Mouse (Mus musculus): ENCODE results near the gene Ccdc184. TPM values are rescaled to one million over a fixed set of nuclear protein-coding genes. Genes with fewer than 3 reads are reported as not detected.
A peak's percentile ranks its signal among the peaks of the same experiment; 100 is the strongest.

Ccdc184 gene
- polyA plus RNA-seq, 1 experiment from 2014 or later = not detected

GRCm38 (mm10) chr15:98145559-98146181 is 21.3 kb upstream of the Ccdc184 start:
- WGBS (ENCODE audit: missing documents) = 2% methylated on average over 38 of the region's 38 CpGs
- peak overlapping the region; percentile 48 for H3K27ac ChIP-seq

DNA sequence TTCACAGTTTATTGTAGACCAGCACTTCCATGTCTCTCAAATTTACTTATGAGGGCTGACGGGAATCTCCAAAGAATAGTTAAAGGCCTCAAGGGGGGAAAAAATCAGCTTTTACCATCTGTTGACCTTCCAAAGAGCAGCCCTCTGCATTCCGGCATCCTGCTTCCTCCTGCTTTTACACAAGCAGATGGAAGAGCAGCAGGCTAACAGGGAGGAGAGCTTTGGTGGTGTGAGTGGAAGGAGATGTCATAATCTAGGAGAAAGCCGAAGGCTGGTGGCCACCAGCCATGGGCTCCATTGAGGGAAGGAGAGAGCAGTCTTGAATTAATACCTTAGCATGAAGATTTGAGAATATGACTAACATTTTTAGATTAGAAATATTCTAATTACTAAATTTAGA is 18.6 kb upstream of the Ccdc184 start:
- H3K36me3 ChIP-seq (ENCODE audit: inconsistent target) = no peaks in the 10 kb centered on the region
- no peak overlapping the region for H3K4me3 ChIP-seq (ENCODE audit: inconsistent target)
- no peak overlapping the region for H3K27ac ChIP-seq
- whole genome bisulfite sequencing (ENCODE audit: missing documents) = 94% methylated on average over 3 of the region's 3 CpGs
- peaks cover 18% of the 10 kb centered on the region for H3K79me2 ChIP-seq (ENCODE audit: inconsistent target)

More at GRCm38 (mm10) chr15:98145559-98146181, 21.3 kb upstream of the Ccdc184 start:
- Histone ChIP-seq H3K4me3 (ENCODE audit: inconsistent target) (peak overlapping the region; percentile 64; the same call in 1 of the 2 replicates), H3K36me3 (ENCODE audit: inconsistent target) (peaks cover 13% of the 10 kb centered on the region), H3K79me2 (ENCODE audit: inconsistent target) (peaks cover 31% of the 10 kb centered on the region)

GRCm38 (mm10) chr15:98149166-98149602 is 17.8 kb upstream of the Ccdc184 start:
- 80% methylated on average over 10 of the region's 10 CpGs for WGBS (ENCODE audit: missing documents)
- H3K4me3 ChIP-seq (ENCODE audit: inconsistent target) = no peak overlapping the region
- H3K27ac ChIP-seq = no peak overlapping the region
- H3K79me2 ChIP-seq (ENCODE audit: inconsistent target) = peaks cover 9% of the 10 kb centered on the region
- no peaks in the 10 kb centered on the region for H3K36me3 ChIP-seq (ENCODE audit: inconsistent target)

GRCm38 (mm10) chr15:98152916-98153315 is 14.0 kb upstream of the Ccdc184 start:
- H3K4me3 ChIP-seq (ENCODE audit: inconsistent target) = no peak overlapping the region
- H3K27ac ChIP-seq = no peak overlapping the region
- no peaks in the 10 kb centered on the region for H3K36me3 ChIP-seq (ENCODE audit: inconsistent target)
- no peaks in the 10 kb centered on the region for H3K79me2 ChIP-seq (ENCODE audit: inconsistent target)
- WGBS (ENCODE audit: missing documents) = 82% methylated on average over 7 of the region's 7 CpGs

DNA sequence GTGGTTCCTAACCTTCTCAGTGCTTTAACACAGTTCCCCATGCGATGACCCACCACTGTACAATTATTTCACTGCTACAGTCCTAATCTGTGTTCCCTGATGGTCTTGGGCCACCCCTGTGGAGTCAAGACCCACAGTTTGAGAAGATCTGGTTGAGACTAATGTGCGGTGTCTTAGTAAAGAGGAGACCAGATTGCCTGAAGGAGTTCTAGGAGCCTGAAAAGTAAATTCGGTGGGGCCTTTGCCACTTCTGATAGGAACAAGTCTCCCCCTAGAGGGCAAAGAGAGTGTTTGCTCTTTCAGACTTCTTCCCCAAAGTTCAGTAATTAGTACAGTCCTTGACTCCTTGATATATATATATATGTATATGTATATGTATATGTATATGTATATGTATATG is 13.3 kb upstream of the Ccdc184 start:
- no peaks in the 10 kb centered on the region for H3K36me3 ChIP-seq (ENCODE audit: inconsistent target)
- H3K27ac ChIP-seq = no peak overlapping the region
- WGBS (ENCODE audit: missing documents) = 39% methylated on average over 3 of the region's 3 CpGs
- H3K79me2 ChIP-seq (ENCODE audit: inconsistent target) = no peaks in the 10 kb centered on the region
- no peak overlapping the region for H3K4me3 ChIP-seq (ENCODE audit: inconsistent target)

DNA sequence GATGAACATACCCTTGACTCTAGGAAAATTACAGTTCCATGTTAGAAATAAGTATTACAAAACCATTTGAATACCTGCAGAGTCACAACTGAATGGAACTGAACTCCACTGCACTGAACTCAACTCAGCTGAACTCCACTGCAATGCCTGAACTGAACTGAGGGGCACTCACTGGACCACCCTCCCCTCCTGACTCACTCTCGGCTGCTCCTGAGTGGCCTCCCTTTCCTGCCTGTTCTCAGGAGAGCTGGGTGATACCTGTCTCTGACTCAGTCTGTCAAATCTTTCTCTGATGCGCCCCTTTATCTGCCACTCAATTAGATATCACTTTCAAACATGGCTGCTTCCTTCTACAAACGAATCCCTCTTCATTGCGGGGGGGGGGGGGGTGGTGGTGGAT is 12.8 kb upstream of the Ccdc184 start:
- H3K4me3 ChIP-seq (ENCODE audit: inconsistent target) = no peak overlapping the region

GRCm38 (mm10) chr15:98154631-98155030 is 12.3 kb upstream of the Ccdc184 start:
- Histone ChIP-seq H3K4me3 (ENCODE audit: inconsistent target) (no peak overlapping the region), H3K27ac (no peak overlapping the region)
- 88% methylated on average over 3 of the region's 3 CpGs for WGBS (ENCODE audit: missing documents)

More for the DNA sequence above, 12.8 kb upstream of the Ccdc184 start:
- Histone ChIP-seq H3K27ac (no peak overlapping the region), H3K36me3 (ENCODE audit: inconsistent target) (no peaks in the 10 kb centered on the region), H3K79me2 (ENCODE audit: inconsistent target) (no peaks in the 10 kb centered on the region)
- 79% methylated on average over 4 of the region's 4 CpGs for WGBS (ENCODE audit: missing documents)

DNA sequence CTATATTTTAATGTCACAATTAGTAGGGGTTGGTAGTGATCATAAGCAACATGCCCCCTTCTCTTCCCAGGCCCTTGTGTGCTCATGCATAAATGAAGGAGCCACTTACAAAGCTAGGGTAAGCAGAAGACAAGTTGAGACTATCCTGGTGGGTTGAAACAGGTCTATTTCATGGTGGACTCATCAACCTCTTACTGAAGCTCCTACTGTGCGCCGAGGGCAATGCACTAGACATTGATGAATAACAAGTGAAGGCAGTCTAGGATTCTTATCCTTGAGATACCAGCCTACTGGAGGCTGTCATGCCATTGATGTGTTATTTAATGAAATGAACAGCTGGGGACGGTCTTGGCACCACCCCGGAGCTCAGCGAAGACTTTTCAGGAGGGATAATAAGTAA is 11.7 kb upstream of the Ccdc184 start:
- 99% methylated on average over 5 of the region's 5 CpGs for WGBS (ENCODE audit: missing documents)
- H3K4me3 ChIP-seq (ENCODE audit: inconsistent target) = no peak overlapping the region
- no peaks in the 10 kb centered on the region for H3K36me3 ChIP-seq (ENCODE audit: inconsistent target)

More at GRCm38 (mm10) chr15:98154631-98155030, 12.3 kb upstream of the Ccdc184 start:
- Histone ChIP-seq H3K36me3 (ENCODE audit: inconsistent target) (no peaks in the 10 kb centered on the region), H3K79me2 (ENCODE audit: inconsistent target) (no peaks in the 10 kb centered on the region)

DNA sequence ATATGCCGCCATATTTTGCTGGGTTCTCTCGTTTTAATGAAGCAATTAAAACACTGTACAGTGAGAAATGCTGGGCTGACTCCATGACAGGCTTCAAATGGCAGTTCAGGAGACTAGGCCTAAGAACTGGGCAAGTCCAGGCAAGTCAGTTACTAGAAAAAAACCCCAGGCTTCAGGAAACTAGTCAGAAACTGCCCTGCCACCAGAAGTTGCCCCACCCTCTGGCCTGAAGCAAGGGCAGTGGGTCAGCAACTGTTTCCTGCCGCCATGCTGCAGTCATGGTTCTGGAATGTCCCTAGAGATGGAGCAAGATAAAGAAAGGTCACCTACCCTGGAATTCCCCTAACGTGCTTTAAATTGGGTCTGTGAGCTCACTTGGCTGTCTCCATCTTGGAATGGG is 11.0 kb upstream of the Ccdc184 start:
- H3K27ac ChIP-seq = no peak overlapping the region
- 96% methylated on average over 4 of the region's 4 CpGs for WGBS (ENCODE audit: missing documents)
- no peaks in the 10 kb centered on the region for H3K79me2 ChIP-seq (ENCODE audit: inconsistent target)
- no peak overlapping the region for H3K4me3 ChIP-seq (ENCODE audit: inconsistent target)
- no peaks in the 10 kb centered on the region for H3K36me3 ChIP-seq (ENCODE audit: inconsistent target)

More for the DNA sequence above, 11.7 kb upstream of the Ccdc184 start:
- Histone ChIP-seq H3K27ac (no peak overlapping the region), H3K79me2 (ENCODE audit: inconsistent target) (no peaks in the 10 kb centered on the region)

- no peaks in the 10 kb centered on the region for H3K36me3 ChIP-seq (ENCODE audit: inconsistent target)
- H3K79me2 ChIP-seq (ENCODE audit: inconsistent target) = no peaks in the 10 kb centered on the region
- H3K27ac ChIP-seq = no peak overlapping the region
- WGBS (ENCODE audit: missing documents) = 79% methylated on average over 1 of the region's 1 CpGs
- H3K4me3 ChIP-seq (ENCODE audit: inconsistent target) = no peak overlapping the region
Observed at GRCm38 (mm10) chr15:98157253-98157652, 9.7 kb upstream of the Ccdc184 start.

DNA sequence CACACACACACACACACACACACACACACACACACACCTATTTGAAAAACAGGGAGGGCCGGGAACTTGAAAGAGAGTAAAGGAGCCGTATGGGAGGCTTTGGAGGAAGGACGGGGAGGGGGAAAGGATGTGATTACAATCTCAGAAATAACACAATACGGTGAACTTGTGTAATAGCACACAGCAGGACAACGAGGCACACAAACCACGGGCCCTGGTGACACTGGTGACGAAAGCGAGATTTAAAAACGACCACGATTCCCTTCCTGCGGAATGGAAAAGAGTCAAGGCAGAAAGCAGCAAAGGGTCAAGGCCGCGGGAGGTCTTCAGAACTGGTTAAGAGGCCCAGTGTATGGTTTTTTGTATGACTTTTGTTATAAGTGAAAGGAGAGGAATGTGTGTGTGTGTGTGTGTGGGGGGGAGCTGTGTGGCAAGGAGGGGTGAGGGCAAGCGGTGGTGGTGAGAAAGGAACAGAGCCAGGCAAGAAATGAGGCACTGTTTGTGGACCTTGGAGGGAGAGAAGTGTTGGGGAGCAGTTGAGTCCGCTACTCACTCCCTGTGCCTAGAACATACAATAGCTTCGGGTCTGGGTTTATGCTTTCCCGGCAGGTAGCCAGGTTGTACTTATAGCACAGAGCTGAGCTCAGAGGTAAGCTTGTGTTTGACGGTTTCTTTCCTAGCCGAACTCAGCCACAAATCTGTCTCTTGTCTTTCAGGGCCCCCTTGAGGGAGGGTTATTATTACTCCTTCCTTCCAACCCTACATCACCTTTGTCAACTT is 5.7 kb upstream of the Ccdc184 start:
- Histone ChIP-seq H3K27ac (no peak overlapping the region), H3K79me2 (ENCODE audit: inconsistent target) (no peaks in the 10 kb centered on the region), H3K36me3 (ENCODE audit: inconsistent target) (no peaks in the 10 kb centered on the region), H3K4me3 (ENCODE audit: inconsistent target) (no peak overlapping the region)
- WGBS (ENCODE audit: missing documents) = 56% methylated on average over 19 of the region's 19 CpGs

DNA sequence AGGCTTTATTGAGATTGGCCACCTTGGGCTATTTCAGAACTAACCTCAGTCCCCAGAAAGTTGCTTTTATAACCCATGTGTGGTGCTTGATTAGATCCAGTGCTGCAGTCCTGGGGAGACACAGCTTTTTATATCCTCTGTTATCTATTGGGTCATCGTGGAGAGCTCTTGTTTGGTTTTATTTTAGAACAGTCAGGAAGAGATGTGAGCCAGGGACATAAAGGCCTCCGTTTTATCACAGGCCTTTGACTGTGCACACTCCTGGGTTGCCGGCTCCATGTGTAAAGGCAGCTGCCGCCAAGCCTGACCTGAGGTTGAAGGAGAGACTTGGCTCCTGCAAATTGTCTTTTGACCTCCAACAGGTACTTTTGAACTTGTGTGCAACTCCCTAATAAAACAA is 4.4 kb upstream of the Ccdc184 start:
- H3K36me3 ChIP-seq (ENCODE audit: inconsistent target) = no peaks in the 10 kb centered on the region
- H3K4me3 ChIP-seq (ENCODE audit: inconsistent target) = no peak overlapping the region
- H3K27ac ChIP-seq = no peak overlapping the region
- H3K79me2 ChIP-seq (ENCODE audit: inconsistent target) = no peaks in the 10 kb centered on the region
- 84% methylated on average over 4 of the region's 4 CpGs for WGBS (ENCODE audit: missing documents)

DNA sequence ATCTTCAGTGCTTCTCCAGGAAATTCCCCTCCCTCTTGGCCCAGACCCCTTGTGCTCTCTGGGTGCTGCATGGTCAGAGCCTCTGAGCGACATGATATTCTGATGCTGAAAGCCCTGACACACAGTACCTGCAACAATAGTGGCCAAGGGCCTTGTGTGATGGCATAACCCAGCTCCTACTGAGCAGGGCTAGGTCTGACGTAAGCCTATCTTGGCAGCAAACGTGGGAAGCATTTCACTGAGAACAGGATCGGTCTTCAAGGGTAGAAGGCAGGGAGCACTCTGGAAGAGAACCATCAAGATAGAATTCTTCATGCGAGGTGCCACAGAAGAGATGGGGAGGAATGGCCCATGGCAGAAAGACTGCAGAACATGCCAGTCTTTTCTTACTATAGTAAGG is 1.4 kb upstream of the Ccdc184 start, which contains the start of gene Asb8:
Gene Asb8 (minus strand): TSS at position 101 of the 400 bp plus-strand sequence.
- H3K27ac ChIP-seq = no peak within 1 kb of the TSS
- WGBS (ENCODE audit: missing documents) = 81% methylated on average over 5 of the region's 5 CpGs

GRCm38 (mm10) chr15:98167645-98168621 is 975 bp downstream of the Ccdc184 start:
- no peaks in the 10 kb centered on the region for H3K36me3 ChIP-seq (ENCODE audit: inconsistent target)
- no peaks in the 10 kb centered on the region for H3K79me2 ChIP-seq (ENCODE audit: inconsistent target)
- 5% methylated on average over 69 of the region's 69 CpGs for WGBS (ENCODE audit: missing documents)
- no peak overlapping the region for H3K4me3 ChIP-seq (ENCODE audit: inconsistent target)
- no peak overlapping the region for H3K27ac ChIP-seq

More for the DNA sequence above, 1.4 kb upstream of the Ccdc184 start, which contains the start of gene Asb8:
- Histone ChIP-seq H3K79me2 (ENCODE audit: inconsistent target) (no peaks in the 10 kb centered on the region), H3K36me3 (ENCODE audit: inconsistent target) (no peaks in the 10 kb centered on the region), H3K4me3 (ENCODE audit: inconsistent target) (no peak within 1 kb of the TSS)

All from macrophage (primary cell).